ENCODE assay signal across 29 mouse cellular contexts in genomic region chr19:49131664-49132063, GRCm38 (mm10).
DNase-seq lines count a peak whose midpoint lies in the region; ATAC-seq lines count a peak whose summit lies in the region.
"Had no signal": no experiment of that assay in that cellular context is flagged by ENCODE, and none has a peak within 500 bp of the region (broad histone marks: within the 10 kb centered on the region; RNA-seq: fewer than 3 reads in every experiment).

No protein-coding gene starts in this region.

- no peak overlapping the region for H3K27ac ChIP-seq in hindbrain, embryonic 11.5 days (ENCODE audit: low read depth, low read length)
- H3K27ac ChIP-seq in hindbrain, embryonic 16.5 days (ENCODE audit: low read depth, low read length), result no peak overlapping the region
- H3K27ac ChIP-seq in midbrain, embryonic 12.5 days (replicated peaks), result 0 out of 2 replicates have a peak overlapping the region, but pooled peaks have one; percentile 39
- H3K27ac ChIP-seq in midbrain, embryonic 16.5 days (ENCODE audit: low read length), result no peak overlapping the region
- H3K27ac ChIP-seq: embryonic facial prominence, embryonic 10.5 days; embryonic facial prominence, embryonic 15.5 days; heart, embryonic 10.5 days; heart, embryonic 15.5 days; kidney, postnatal 0 days; limb, embryonic 13.5 days; lung, embryonic 15.5 days; neural tube, embryonic 15.5 days had no signal

- WGBS in hindbrain, embryonic 11.5 days, result 25% methylated on average over 4 of the region's 4 CpGs
- WGBS in hindbrain, embryonic 16.5 days, result 15% methylated on average over 4 of the region's 4 CpGs
- 12% methylated on average over 4 of the region's 4 CpGs for WGBS in midbrain, embryonic 12.5 days
- WGBS in midbrain, embryonic 16.5 days, result 3% methylated on average over 4 of the region's 4 CpGs

- no peak overlapping the region for H3K4me3 ChIP-seq in hindbrain, embryonic 11.5 days (ENCODE audit: low read depth, low read length)
- H3K4me3 ChIP-seq in hindbrain, embryonic 16.5 days (ENCODE audit: low read length), result no peak overlapping the region
- no peak overlapping the region for H3K4me3 ChIP-seq in midbrain, embryonic 12.5 days
- H3K4me3 ChIP-seq in midbrain, embryonic 16.5 days (ENCODE audit: low read depth, low read length), result no peak overlapping the region
- H3K4me3 ChIP-seq: embryonic facial prominence, embryonic 10.5 days; embryonic facial prominence, embryonic 15.5 days; heart, embryonic 10.5 days; heart, embryonic 15.5 days; limb, embryonic 13.5 days; lung, embryonic 15.5 days; neural tube, embryonic 15.5 days had no signal

- DNase-seq in embryo, embryonic 11 days, result peak; percentile 2
- DNase-seq in embryo, embryonic 9.5 days (ENCODE audit: extremely low spot score), result no peak
- peak; percentile 31 for DNase-seq in hindbrain, embryonic 11.5 days (ENCODE audit: low spot score)
- DNase-seq in retina, embryonic 14.5 days (ENCODE audit: low spot score), result peak; percentile 66
- no peak for DNase-seq in B cell, adult 2 months
- DNase-seq: cerebellum, adult 11 months; cerebellum, adult 9-10 months; cerebellum, postnatal 36 days; gastrocnemius, postnatal 25 days; heart, adult 11 months; kidney, adult 8-10 months; kidney, postnatal 4 days; right cerebral cortex, adult 18-20 months; spleen, adult 18-20 months; thymus, adult 18-20 months; thymus, postnatal 25 days had no signal

- ATAC-seq in hindbrain, embryonic 11.5 days (ENCODE audit: low FRiP score), result 0 out of 2 replicates have a peak, but pooled peaks have one; percentile 59
- ATAC-seq in hindbrain, embryonic 16.5 days, result no peak
- no peak for ATAC-seq in midbrain, embryonic 12.5 days (ENCODE audit: low FRiP score, low read depth)
- ATAC-seq in midbrain, embryonic 16.5 days, result no peak
- ATAC-seq: intestine, embryonic 16.5 days had no signal

- no peaks in the 10 kb centered on the region for H3K9me3 ChIP-seq in hindbrain, embryonic 11.5 days (ENCODE audit: control insufficient read depth, low read length)
- no peaks in the 10 kb centered on the region for H3K9me3 ChIP-seq in hindbrain, embryonic 16.5 days (ENCODE audit: control insufficient read depth, low read length)
- no peaks in the 10 kb centered on the region for H3K9me3 ChIP-seq in midbrain, embryonic 12.5 days
- no peaks in the 10 kb centered on the region for H3K9me3 ChIP-seq in midbrain, embryonic 16.5 days (replicated peaks; ENCODE audit: control insufficient read depth, low read length, poor library complexity, severe bottlenecking)
- H3K9me3 ChIP-seq: embryonic facial prominence, embryonic 10.5 days; embryonic facial prominence, embryonic 15.5 days; heart, embryonic 10.5 days; heart, embryonic 15.5 days; limb, embryonic 13.5 days; lung, embryonic 15.5 days had no signal

- H3K36me3 ChIP-seq in hindbrain, embryonic 11.5 days (ENCODE audit: control insufficient read depth, insufficient read depth, low read length), result no peaks in the 10 kb centered on the region
- H3K36me3 ChIP-seq in hindbrain, embryonic 16.5 days (ENCODE audit: control insufficient read depth, insufficient read depth, low read length), result no peaks in the 10 kb centered on the region
- H3K36me3 ChIP-seq in midbrain, embryonic 12.5 days, result no peaks in the 10 kb centered on the region
- no peaks in the 10 kb centered on the region for H3K36me3 ChIP-seq in midbrain, embryonic 16.5 days (ENCODE audit: control insufficient read depth, insufficient read depth, low read length)
- H3K36me3 ChIP-seq: embryonic facial prominence, embryonic 10.5 days; embryonic facial prominence, embryonic 15.5 days; heart, embryonic 10.5 days; heart, embryonic 15.5 days; limb, embryonic 13.5 days; lung, embryonic 15.5 days; neural tube, embryonic 15.5 days had no signal

- H3K4me2 ChIP-seq in hindbrain, embryonic 11.5 days (replicated peaks; ENCODE audit: low read depth, low read length), result no peak overlapping the region
- no peak overlapping the region for H3K4me2 ChIP-seq in hindbrain, embryonic 16.5 days (ENCODE audit: low read length)
- H3K4me2 ChIP-seq in midbrain, embryonic 12.5 days (replicated peaks), result no peak overlapping the region
- no peak overlapping the region for H3K4me2 ChIP-seq in midbrain, embryonic 16.5 days (ENCODE audit: low read length)
- H3K4me2 ChIP-seq: embryonic facial prominence, embryonic 15.5 days; heart, embryonic 15.5 days; limb, embryonic 13.5 days; liver, embryonic 11.5 days; lung, embryonic 15.5 days; neural tube, embryonic 15.5 days had no signal

- H3K4me1 ChIP-seq in hindbrain, embryonic 11.5 days (replicated peaks; ENCODE audit: control insufficient read depth, insufficient read depth, low read length), result no peaks in the 10 kb centered on the region
- H3K4me1 ChIP-seq in hindbrain, embryonic 16.5 days (ENCODE audit: control insufficient read depth, insufficient read depth, low read depth, low read length), result no peaks in the 10 kb centered on the region
- peaks cover 3% of the 10 kb centered on the region; the same call in 1 of the 2 replicates for H3K4me1 ChIP-seq in midbrain, embryonic 12.5 days
- 0 out of 2 replicates have a peak, but pooled peaks cover 2% of the 10 kb centered on the region for H3K4me1 ChIP-seq in midbrain, embryonic 16.5 days (ENCODE audit: control insufficient read depth, insufficient read depth, low read length)
- H3K4me1 ChIP-seq: embryonic facial prominence, embryonic 10.5 days; embryonic facial prominence, embryonic 15.5 days; heart, embryonic 10.5 days; heart, embryonic 15.5 days; limb, embryonic 13.5 days; lung, embryonic 15.5 days; neural tube, embryonic 15.5 days had no signal

- H3K9ac ChIP-seq in hindbrain, embryonic 11.5 days (ENCODE audit: low read depth, low read length), result no peak overlapping the region
- no peak overlapping the region for H3K9ac ChIP-seq in hindbrain, embryonic 16.5 days (ENCODE audit: low read depth, low read length)
- H3K9ac ChIP-seq in midbrain, embryonic 12.5 days (replicated peaks), result no peak overlapping the region
- H3K9ac ChIP-seq in midbrain, embryonic 16.5 days (ENCODE audit: low read depth, low read length), result no peak overlapping the region
- H3K9ac ChIP-seq: embryonic facial prominence, embryonic 15.5 days; heart, embryonic 15.5 days; limb, embryonic 13.5 days; lung, embryonic 15.5 days; neural tube, embryonic 15.5 days had no signal

- H3K27me3 ChIP-seq in hindbrain, embryonic 11.5 days (ENCODE audit: control insufficient read depth, insufficient read depth, low read length), result no peaks in the 10 kb centered on the region
- H3K27me3 ChIP-seq in hindbrain, embryonic 16.5 days (replicated peaks; ENCODE audit: control insufficient read depth, insufficient read depth, low read length), result no peaks in the 10 kb centered on the region
- no peaks in the 10 kb centered on the region for H3K27me3 ChIP-seq in midbrain, embryonic 12.5 days
- no peaks in the 10 kb centered on the region for H3K27me3 ChIP-seq in midbrain, embryonic 16.5 days (ENCODE audit: control insufficient read depth, insufficient read depth, low read depth, low read length)
- H3K27me3 ChIP-seq: embryonic facial prominence, embryonic 15.5 days; heart, embryonic 15.5 days; limb, embryonic 13.5 days; lung, embryonic 15.5 days; neural tube, embryonic 15.5 days had no signal

Comparison
In these comparisons a context has a peak if more than half of its experiments do, and no peak if none do; other contexts are left out.
1. DNase-seq: peak in embryo, embryonic 11 days (single experiment), hindbrain, embryonic 11.5 days (single experiment) and retina, embryonic 14.5 days (single experiment); none in embryo, embryonic 9.5 days (single experiment) and B cell, adult 2 months (0 of 2).